Comparison of ENCODE assay signal across 14 mouse cellular contexts in the genomic region with DNA sequence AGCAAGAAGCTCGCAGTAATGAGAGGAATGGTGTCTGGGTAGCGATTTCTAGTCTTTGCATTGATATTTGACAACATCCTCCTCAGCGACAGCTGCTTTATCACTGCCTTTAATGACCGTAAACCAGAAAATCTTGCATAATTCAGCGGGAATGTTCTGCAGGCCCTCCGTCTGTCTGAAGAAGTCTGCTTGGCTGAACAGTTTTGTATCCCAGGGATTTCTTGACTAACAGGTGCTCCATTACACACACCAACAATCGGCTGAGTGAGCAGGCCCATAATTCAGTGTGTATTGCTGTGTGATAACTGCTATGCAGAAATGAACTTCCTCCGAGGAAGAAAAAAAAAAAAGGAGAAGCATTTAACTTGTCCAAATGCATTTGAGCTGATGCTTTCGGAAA.
DNase-seq lines count a peak whose midpoint lies in the region; ATAC-seq and TF ChIP-seq lines count a peak whose summit lies in the region.
"Had no signal": no experiment of that assay in that cellular context is flagged by ENCODE, and none has a peak within 500 bp of the region (broad histone marks: within the 10 kb centered on the region; RNA-seq: fewer than 3 reads in every experiment).

No protein-coding gene starts in this region.

- no peaks in the 10 kb centered on the region for H3K36me3 ChIP-seq in kidney, postnatal 0 days (ENCODE audit: insufficient read depth, low read length)
- H3K36me3 ChIP-seq in kidney, embryonic 16.5 days (ENCODE audit: insufficient read depth, low read length), result no peaks in the 10 kb centered on the region
- H3K36me3 ChIP-seq: liver, embryonic 12.5 days had no signal

- peak; percentile 6 for DNase-seq in embryo, embryonic 10 days (ENCODE audit: low spot score)
- no peak for DNase-seq in embryo, embryonic 10.5 days (ENCODE audit: low spot score)
- peak; percentile 12 for DNase-seq in kidney, postnatal 0 days (ENCODE audit: low spot score)
- peak; percentile 36 for DNase-seq in brain, adult 2 months (ENCODE audit: low read depth, low spot score)
- peak; percentile 13 for DNase-seq in mesoderm, embryonic 11.5 days (ENCODE audit: low read depth, low spot score)
- DNase-seq in adrenal gland, adult 18-20 months (ENCODE audit: low spot score in 2 of 2), result no peak
- DNase-seq: cerebellum, postnatal 36 days; heart, adult 11 months; kidney, postnatal 10 days; right cerebral cortex, postnatal 25 days had no signal

- H3K27me3 ChIP-seq in kidney, postnatal 0 days (ENCODE audit: insufficient read depth, low read length), result no peaks in the 10 kb centered on the region
- H3K27me3 ChIP-seq in kidney, embryonic 16.5 days (ENCODE audit: insufficient read depth, low read length), result no peaks in the 10 kb centered on the region
- H3K27me3 ChIP-seq: liver, embryonic 12.5 days had no signal

- no peaks in the 10 kb centered on the region for H3K4me1 ChIP-seq in kidney, postnatal 0 days (replicated peaks; ENCODE audit: insufficient read depth, low read length)
- H3K4me1 ChIP-seq in kidney, embryonic 16.5 days (ENCODE audit: insufficient read depth, low read length), result peaks cover 5% of the 10 kb centered on the region; the same call in 1 of the 2 replicates
- H3K4me1 ChIP-seq: liver, embryonic 12.5 days had no signal

- H3K4me3 ChIP-seq in kidney, postnatal 0 days (replicated peaks; ENCODE audit: low read depth, low read length), result no peak overlapping the region
- H3K4me3 ChIP-seq in kidney, embryonic 16.5 days (ENCODE audit: low read length), result no peak overlapping the region
- H3K4me3 ChIP-seq: liver, embryonic 12.5 days had no signal

- H3K4me2 ChIP-seq in kidney, postnatal 0 days (ENCODE audit: low read length), result no peak overlapping the region
- no peak overlapping the region for H3K4me2 ChIP-seq in kidney, embryonic 16.5 days (replicated peaks; ENCODE audit: low read depth, low read length)
- H3K4me2 ChIP-seq: liver, embryonic 12.5 days had no signal

- no peak overlapping the region for H3K9ac ChIP-seq in kidney, postnatal 0 days (ENCODE audit: low read depth, low read length)
- H3K9ac ChIP-seq in kidney, embryonic 16.5 days (replicated peaks; ENCODE audit: low read length), result no peak overlapping the region
- H3K9ac ChIP-seq: liver, embryonic 12.5 days had no signal

- H3K9me3 ChIP-seq in kidney, postnatal 0 days (replicated peaks; ENCODE audit: low read length), result no peaks in the 10 kb centered on the region
- H3K9me3 ChIP-seq in kidney, embryonic 16.5 days (ENCODE audit: low read length), result no peaks in the 10 kb centered on the region
- H3K9me3 ChIP-seq: liver, embryonic 12.5 days had no signal

- TF ChIP-seq CTCF in kidney, postnatal 0 days (IDR thresholded peaks at IDR 0.05; ENCODE audit: low read depth), result no peak

- no peak for ATAC-seq in kidney, postnatal 0 days (replicated peaks; ENCODE audit: low FRiP score, low read depth)
- no peak for ATAC-seq in kidney, embryonic 16.5 days (ENCODE audit: low FRiP score, low TSS enrichment)
- no peak for ATAC-seq in megakaryocyte progenitor cell, adult 5-6 weeks (replicated peaks; ENCODE audit: poor library complexity)
- ATAC-seq: liver, embryonic 12.5 days; lung, postnatal 0 days had no signal

- H3K27ac ChIP-seq in kidney, postnatal 0 days, result no peak overlapping the region
- H3K27ac ChIP-seq in kidney, embryonic 16.5 days (ENCODE audit: low read length), result no peak overlapping the region
- H3K27ac ChIP-seq: liver, embryonic 12.5 days had no signal

- 29% methylated on average over 9 of the region's 9 CpGs for WGBS in kidney, postnatal 0 days
- WGBS in kidney, embryonic 16.5 days, result 42% methylated on average over 9 of the region's 9 CpGs

Comparison
In these comparisons a context has a peak if more than half of its experiments do, and no peak if none do; other contexts are left out.
1. DNase-seq: peak in embryo, embryonic 10 days (single experiment), kidney, postnatal 0 days (single experiment), brain, adult 2 months (single experiment) and mesoderm, embryonic 11.5 days (single experiment); none in embryo, embryonic 10.5 days (single experiment) and adrenal gland, adult 18-20 months (0 of 2).